Mouse (Mus musculus) mouse trophoblast stem cell (cell line): ENCODE data around the gene Tbx22.

ENCODE experiments used
- in situ Hi-C, 2 experiments: fragments of 300-500 bp; cut with MseI, MboI; formaldehyde crosslinking; loops; 2 replicates in 1 of 2; 3 replicates in 1 of 2; pipeline ENCODE4 v1.15.1; 2025

Gene Tbx22

DNA sequence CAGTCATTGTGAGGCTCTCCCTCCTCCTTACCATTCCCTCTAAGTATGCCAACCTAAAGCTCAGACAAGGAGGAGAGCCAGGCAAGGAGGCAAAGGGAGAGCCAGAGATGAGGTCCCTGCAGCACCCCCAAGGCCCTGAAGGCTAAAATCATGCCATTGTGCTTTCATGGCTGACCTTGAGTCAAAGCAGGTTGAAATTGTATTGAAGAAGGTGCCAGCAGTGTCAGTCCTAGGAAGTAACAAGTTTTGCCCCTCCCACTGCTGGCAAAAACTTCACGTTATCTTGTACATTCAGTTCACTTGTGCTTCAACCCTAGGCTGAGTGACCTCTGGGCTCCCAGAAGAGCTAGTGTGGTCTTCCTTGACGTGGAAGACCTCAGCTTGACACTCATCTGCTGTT, at the start of gene Tbx22:
Gene Tbx22, plus strand, starts transcription at position 301 of the 400 bp plus-strand sequence.
- in situ Hi-C loops, result no loop called here

DNA sequence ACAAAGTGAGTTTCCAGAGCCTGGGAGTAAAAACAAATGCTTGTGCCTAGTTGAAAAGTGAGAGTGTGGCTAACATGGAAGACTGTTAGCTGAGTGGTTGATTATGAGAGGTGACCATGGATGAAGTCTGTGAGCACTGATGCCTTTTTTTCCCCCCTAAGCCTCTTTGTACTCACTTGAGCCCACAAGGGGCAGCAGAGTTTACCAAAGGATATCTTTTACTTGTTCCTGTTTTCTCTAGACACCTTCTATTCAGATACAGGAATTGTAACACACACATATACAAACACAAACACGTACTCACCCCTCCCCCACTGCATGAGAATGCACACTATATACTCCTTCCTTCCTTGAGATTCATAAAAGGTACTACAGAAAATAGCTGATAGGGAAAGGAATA, 913 bp downstream of the Tbx22 start:
- in situ Hi-C loops, result no loop called here

DNA sequence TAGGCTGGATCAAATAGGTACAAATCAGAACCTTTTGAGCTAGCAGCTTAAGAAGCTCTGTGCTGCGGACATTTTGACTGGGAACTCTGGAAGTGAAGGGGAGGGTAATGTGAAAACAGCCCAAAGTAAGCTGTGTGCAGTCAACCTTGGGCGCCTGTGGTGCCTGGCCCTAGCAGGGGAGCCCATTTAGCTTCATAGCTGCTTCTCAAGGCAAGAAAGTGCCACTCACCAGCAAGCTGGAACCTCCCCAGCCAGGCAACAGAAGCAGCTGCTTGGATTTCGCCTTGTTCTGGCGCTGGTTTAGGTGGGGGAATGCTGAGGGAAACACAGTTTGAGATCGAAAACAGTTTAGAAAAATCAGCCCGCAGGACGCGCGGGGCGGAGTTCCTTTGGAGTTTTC, 11.4 kb downstream of the Tbx22 start:
- in situ Hi-C loops, result no loop called here

DNA sequence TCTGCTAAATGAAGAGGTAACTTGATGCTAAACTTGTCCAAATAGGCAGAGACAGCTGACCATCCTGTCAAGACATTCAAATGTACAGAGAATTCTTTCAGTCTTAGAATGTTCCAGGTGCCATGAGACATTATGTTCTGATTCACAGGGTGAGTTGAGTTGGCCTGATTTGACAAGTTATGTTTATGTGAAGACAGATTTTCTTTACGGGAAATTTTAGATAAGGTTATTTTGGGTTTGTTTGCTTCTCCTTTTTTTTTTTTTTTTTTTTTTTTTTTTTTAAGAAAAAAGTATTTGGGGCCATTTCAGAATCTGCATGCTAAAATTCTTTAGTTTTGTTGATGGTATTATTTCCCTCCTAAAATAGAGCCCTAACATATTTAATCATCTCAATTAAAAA, 40.8 kb downstream of the Tbx22 start:
- in situ Hi-C loops, result no loop called here

DNA sequence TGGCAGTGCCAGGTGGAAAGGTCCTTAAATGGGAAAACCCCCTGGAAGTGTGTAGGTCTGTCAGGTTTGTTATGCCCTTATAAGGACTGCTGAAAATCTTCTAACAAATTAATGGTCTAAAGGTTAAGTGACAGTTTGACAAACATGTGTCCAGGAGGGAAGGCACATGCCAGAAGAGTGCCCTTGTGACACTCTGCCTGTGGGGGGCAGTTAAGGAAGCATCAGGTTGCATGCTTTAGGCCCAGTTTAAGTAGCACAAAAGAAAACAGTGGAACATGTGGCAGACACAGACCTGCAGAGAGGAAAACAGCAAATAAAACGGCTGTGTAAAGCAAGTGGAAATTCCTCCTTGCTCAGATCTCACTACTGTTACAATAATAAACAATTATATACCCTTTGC, 55.8 kb downstream of the Tbx22 start:
- in situ Hi-C loops, result no loop called here
